Mouse (Mus musculus): ENCODE measurements around the gene Hist1h2an. TPM values are rescaled to one million over a fixed set of nuclear protein-coding genes. Genes with fewer than 3 reads are reported as not detected.
"Not testable (repeated sequence)": the region's sequence is repeated elsewhere in the genome, so short reads cannot be mapped to it uniquely, and the experiment has no call there.

Gene Hist1h2an
- polyA plus RNA-seq, 1 experiment from 2014 or later, result not detected

DNA sequence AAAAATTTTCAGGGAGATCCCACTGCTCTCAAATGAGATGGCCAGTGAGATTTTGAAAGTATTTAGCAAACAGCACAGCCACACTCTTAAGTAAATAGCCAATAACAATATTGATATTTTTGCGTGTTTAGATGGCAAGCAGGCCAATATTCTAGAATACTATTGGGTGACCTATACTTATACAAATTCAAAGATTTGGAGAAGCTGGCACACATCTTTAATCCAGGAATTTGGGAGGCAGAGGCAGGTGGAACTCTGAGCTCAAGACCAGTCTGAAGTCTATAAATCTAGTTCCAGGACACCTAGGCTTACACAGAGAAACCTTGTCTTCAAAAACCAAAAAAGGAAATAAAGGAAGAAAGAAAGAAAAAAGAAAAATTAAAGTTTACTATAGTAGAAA lies 5.4 kb downstream of the Hist1h2an start:
- no peaks in the 10 kb centered on the region for H3K27me3 ChIP-seq (ENCODE audit: control insufficient read depth, insufficient read depth, low read length)
- no peak overlapping the region for H3K4me3 ChIP-seq (ENCODE audit: control insufficient read depth in 1 of 2, insufficient read depth in 1 of 2, low read depth in 1 of 2, low read length in 2 of 2)
- no peak overlapping the region for H3K27ac ChIP-seq (replicated peaks in 1 of 2; ENCODE audit: control insufficient read depth in 1 of 2, insufficient read depth in 1 of 2, low read depth in 2 of 2, low read length in 2 of 2)
- no peaks in the 10 kb centered on the region for H3K36me3 ChIP-seq (ENCODE audit: control insufficient read depth, insufficient read depth, low read length)
- no peak overlapping the region for H3K4me2 ChIP-seq (ENCODE audit: low read length)
- peaks cover 7 to 34% of the 10 kb centered on the region in 2 experiments for H3K4me1 ChIP-seq (ENCODE audit: control insufficient read depth in 2 of 2, insufficient read depth in 2 of 2, low read length in 2 of 2)
- H3K9ac ChIP-seq (ENCODE audit: low read length), result no peak overlapping the region
- no peaks in the 10 kb centered on the region for H3K9me3 ChIP-seq (ENCODE audit: control insufficient read depth, low read length)
- WGBS, result 94% methylated on average over 1 of the region's 1 CpGs
- ATAC-seq (ENCODE audit: insufficient number of reproducible peaks, insufficient read depth, low FRiP score, low read depth), result no peak

DNA sequence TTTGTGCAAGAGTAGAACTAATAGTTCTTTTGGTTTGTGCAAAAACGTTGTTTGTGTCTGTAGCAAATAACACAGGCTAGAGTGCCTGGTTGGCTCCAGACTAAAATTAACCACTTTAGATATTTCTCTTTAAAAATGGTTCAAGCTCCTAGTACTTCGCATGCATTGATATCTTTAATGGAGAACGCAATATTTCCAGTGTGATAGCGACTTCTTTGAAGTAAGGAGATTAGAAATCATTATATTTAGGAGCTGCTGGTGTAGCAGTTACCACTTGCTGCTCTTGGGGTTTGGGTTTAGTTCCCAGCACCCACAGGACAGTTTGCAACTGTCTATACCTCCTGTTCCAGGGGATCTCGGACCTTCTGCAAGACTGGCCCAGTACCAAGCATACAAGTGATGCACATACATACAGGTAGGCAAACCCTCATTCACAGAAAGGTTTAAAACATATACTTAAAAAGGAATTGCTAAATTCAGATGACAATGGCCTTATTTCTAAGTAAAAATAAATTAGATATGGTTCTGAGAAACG lies 5.9 kb downstream of the Hist1h2an start:
- H3K36me3 ChIP-seq (ENCODE audit: control insufficient read depth, insufficient read depth, low read length), result no peaks in the 10 kb centered on the region
- ATAC-seq (ENCODE audit: insufficient number of reproducible peaks, insufficient read depth, low FRiP score, low read depth), result no peak
- H3K27ac ChIP-seq (replicated peaks in 1 of 2; ENCODE audit: control insufficient read depth in 1 of 2, insufficient read depth in 1 of 2, low read depth in 2 of 2, low read length in 2 of 2), result peak overlapping the region in 1 of 2 experiments; percentile 88; a peak in 3 of 4 replicates
- H3K4me1 ChIP-seq (ENCODE audit: control insufficient read depth in 2 of 2, insufficient read depth in 2 of 2, low read length in 2 of 2), result peaks cover 6 to 29% of the 10 kb centered on the region in 2 experiments
- H3K9me3 ChIP-seq (ENCODE audit: control insufficient read depth, low read length), result no peaks in the 10 kb centered on the region
- H3K4me3 ChIP-seq (ENCODE audit: control insufficient read depth in 1 of 2, insufficient read depth in 1 of 2, low read depth in 1 of 2, low read length in 2 of 2), result peak overlapping the region in 1 of 2 experiments; percentile 60; a peak in 2 of 4 replicates
- no peaks in the 10 kb centered on the region for H3K27me3 ChIP-seq (ENCODE audit: control insufficient read depth, insufficient read depth, low read length)
- H3K4me2 ChIP-seq (ENCODE audit: low read length), result peak overlapping the region; percentile 92
- 41% methylated on average over 6 of the region's 6 CpGs for WGBS
- peak overlapping the region; percentile 84 for H3K9ac ChIP-seq (ENCODE audit: low read length)

GRCm38 (mm10) chr13:21779767-21780731 lies 7.0 kb downstream of the Hist1h2an start, which contains the start of gene Hist1h1b:
Hist1h1b (minus strand) TSS chr13:21780625.
- peaks cover 5 to 24% of the 10 kb centered on the region in 2 experiments; a peak in 3 of 4 replicates for H3K4me1 ChIP-seq (ENCODE audit: control insufficient read depth in 2 of 2, insufficient read depth in 2 of 2, low read length in 2 of 2)
- H3K36me3 ChIP-seq (ENCODE audit: control insufficient read depth, insufficient read depth, low read length), result no peaks in the 10 kb centered on the region
- H3K27ac ChIP-seq (replicated peaks in 1 of 2; ENCODE audit: control insufficient read depth in 1 of 2, insufficient read depth in 1 of 2, low read depth in 2 of 2, low read length in 2 of 2), result peak within 1 kb of the TSS; percentile 77 to 88
- WGBS, result 1% methylated on average over 44 of the region's 44 CpGs
- ATAC-seq (ENCODE audit: insufficient number of reproducible peaks, insufficient read depth, low FRiP score, low read depth), result 0 out of 2 replicates have a peak, but pooled peaks have one; percentile 19
- peak within 1 kb of the TSS; percentile 92 for H3K4me2 ChIP-seq (ENCODE audit: low read length)
- H3K9ac ChIP-seq (ENCODE audit: low read length), result peak within 1 kb of the TSS; percentile 84
- H3K27me3 ChIP-seq (ENCODE audit: control insufficient read depth, insufficient read depth, low read length), result no peaks in the 10 kb centered on the region
- H3K9me3 ChIP-seq (ENCODE audit: control insufficient read depth, low read length), result no peaks in the 10 kb centered on the region
- peak within 1 kb of the TSS; percentile 60 to 84 for H3K4me3 ChIP-seq (ENCODE audit: control insufficient read depth in 1 of 2, insufficient read depth in 1 of 2, low read depth in 1 of 2, low read length in 2 of 2)

DNA sequence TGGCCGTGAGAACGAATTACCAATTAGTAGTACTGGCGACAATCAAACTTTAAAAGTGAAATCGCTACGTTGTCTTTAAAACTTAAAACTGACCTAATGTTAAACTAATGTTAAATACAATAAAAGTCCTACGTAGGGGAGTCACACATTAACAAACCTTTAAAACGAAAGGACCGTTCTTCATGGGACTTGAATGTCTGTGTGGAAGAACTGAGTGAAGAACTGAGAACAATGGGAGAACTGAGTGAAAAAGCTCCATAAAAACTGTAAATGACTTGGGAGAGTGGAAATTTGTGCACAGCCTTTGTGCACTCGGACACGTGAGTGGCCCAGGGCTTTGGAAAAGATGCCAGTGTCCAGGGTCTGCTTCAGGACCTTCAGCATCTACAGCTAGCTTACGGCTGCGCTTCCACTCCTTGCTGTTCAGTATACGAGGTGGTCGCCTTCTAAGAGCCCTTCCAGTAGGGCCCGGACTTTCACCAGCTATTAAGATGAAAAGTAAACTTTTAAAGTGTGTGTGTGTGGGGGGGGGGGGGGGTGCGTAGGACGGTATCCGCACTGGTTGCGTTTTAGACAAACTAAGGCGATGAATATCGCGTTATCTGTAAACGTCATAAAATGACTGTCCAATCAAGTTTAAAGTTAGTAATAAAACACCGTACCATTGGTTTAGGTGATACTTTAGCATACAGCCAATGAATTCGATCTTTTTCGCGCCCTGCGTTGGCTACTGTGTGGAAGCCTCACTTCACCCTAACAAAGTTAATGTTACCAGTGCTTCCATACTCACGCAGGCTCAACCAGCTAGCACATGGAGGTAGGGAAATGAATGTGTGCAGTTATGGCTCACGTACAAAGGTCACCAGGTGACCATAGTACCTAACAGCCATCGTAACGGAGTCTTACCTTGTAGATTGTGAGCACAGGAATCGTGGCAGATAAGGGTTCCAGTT lies 7.9 kb downstream of the Hist1h2an start:
- H3K9me3 ChIP-seq (ENCODE audit: control insufficient read depth, low read length), result no peaks in the 10 kb centered on the region
- H3K4me3 ChIP-seq (ENCODE audit: control insufficient read depth in 1 of 2, insufficient read depth in 1 of 2, low read depth in 1 of 2, low read length in 2 of 2), result peak overlapping the region; percentile 60 to 84
- peak overlapping the region; percentile 82 to 88 for H3K27ac ChIP-seq (replicated peaks in 1 of 2; ENCODE audit: control insufficient read depth in 1 of 2, insufficient read depth in 1 of 2, low read depth in 2 of 2, low read length in 2 of 2)
- H3K9ac ChIP-seq (ENCODE audit: low read length), result peak overlapping the region; percentile 84
- H3K27me3 ChIP-seq (ENCODE audit: control insufficient read depth, insufficient read depth, low read length), result no peaks in the 10 kb centered on the region
- peaks cover 5 to 20% of the 10 kb centered on the region in 2 experiments; a peak in 3 of 4 replicates for H3K4me1 ChIP-seq (ENCODE audit: control insufficient read depth in 2 of 2, insufficient read depth in 2 of 2, low read length in 2 of 2)
- 7% methylated on average over 33 of the region's 33 CpGs for WGBS
- no peaks in the 10 kb centered on the region for H3K36me3 ChIP-seq (ENCODE audit: control insufficient read depth, insufficient read depth, low read length)
- peak overlapping the region; percentile 92 for H3K4me2 ChIP-seq (ENCODE audit: low read length)
- ATAC-seq (ENCODE audit: insufficient number of reproducible peaks, insufficient read depth, low FRiP score, low read depth), result peak; percentile 80

DNA sequence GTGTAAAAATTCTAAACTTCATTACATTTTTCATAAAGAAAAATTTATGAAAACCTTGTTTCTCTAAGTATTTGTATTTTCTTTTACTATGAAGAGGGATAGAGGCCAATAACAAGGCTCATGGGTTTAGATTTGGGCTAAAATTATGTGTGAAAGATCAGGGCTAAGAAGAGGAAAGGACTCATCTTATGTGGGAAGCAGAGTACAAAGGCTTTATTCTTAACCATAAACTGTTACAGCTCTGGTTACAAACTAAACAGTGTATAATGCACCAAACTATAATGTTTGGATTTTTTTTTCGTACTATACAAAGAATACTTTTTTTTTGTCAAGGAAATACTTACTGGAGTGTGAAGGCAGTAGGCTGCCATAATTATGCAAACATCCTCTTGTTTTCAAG lies 31.3 kb downstream of the Hist1h2an start:
- H3K4me1 ChIP-seq (ENCODE audit: control insufficient read depth in 2 of 2, insufficient read depth in 2 of 2, low read length in 2 of 2), result peaks cover 0 to 23% of the 10 kb centered on the region in 2 experiments; a peak in 2 of 4 replicates
- H3K9me3 ChIP-seq (ENCODE audit: control insufficient read depth, low read length), result no peaks in the 10 kb centered on the region
- H3K4me3 ChIP-seq (ENCODE audit: control insufficient read depth in 1 of 2, insufficient read depth in 1 of 2, low read depth in 1 of 2, low read length in 2 of 2), result peak overlapping the region in 1 of 2 experiments; percentile 37; a peak in 2 of 4 replicates
- H3K9ac ChIP-seq (ENCODE audit: low read length), result peak overlapping the region; percentile 62
- H3K36me3 ChIP-seq (ENCODE audit: control insufficient read depth, insufficient read depth, low read length), result no peaks in the 10 kb centered on the region
- H3K4me2 ChIP-seq (ENCODE audit: low read length), result peak overlapping the region; percentile 61
- H3K27me3 ChIP-seq (ENCODE audit: control insufficient read depth, insufficient read depth, low read length), result no peaks in the 10 kb centered on the region
- WGBS, result 84% methylated on average over 1 of the region's 1 CpGs
- no peak overlapping the region for H3K27ac ChIP-seq (replicated peaks in 1 of 2; ENCODE audit: control insufficient read depth in 1 of 2, insufficient read depth in 1 of 2, low read depth in 2 of 2, low read length in 2 of 2)
- ATAC-seq (ENCODE audit: insufficient number of reproducible peaks, insufficient read depth, low FRiP score, low read depth), result no peak

- H3K27ac ChIP-seq (replicated peaks in 1 of 2; ENCODE audit: control insufficient read depth in 1 of 2, insufficient read depth in 1 of 2, low read depth in 2 of 2, low read length in 2 of 2), result peak overlapping the region; percentile 88 to 94
- H3K27me3 ChIP-seq (ENCODE audit: control insufficient read depth, insufficient read depth, low read length); H3K36me3 ChIP-seq (ENCODE audit: control insufficient read depth, insufficient read depth, low read length); H3K9me3 ChIP-seq (ENCODE audit: control insufficient read depth, low read length): not testable (repeated sequence)
- H3K4me1 ChIP-seq (ENCODE audit: control insufficient read depth in 2 of 2, insufficient read depth in 2 of 2, low read length in 2 of 2), result peaks cover 1 to 26% of the 10 kb centered on the region in 2 experiments; a peak in 3 of 4 replicates
- H3K4me2 ChIP-seq (ENCODE audit: low read length), result peak overlapping the region; percentile 61
- H3K4me3 ChIP-seq (ENCODE audit: control insufficient read depth in 1 of 2, insufficient read depth in 1 of 2, low read depth in 1 of 2, low read length in 2 of 2), result peak overlapping the region; percentile 37 to 59
- ATAC-seq (ENCODE audit: insufficient number of reproducible peaks, insufficient read depth, low FRiP score, low read depth), result peak; percentile 7; the same call in 1 of the 2 replicates
- H3K9ac ChIP-seq (ENCODE audit: low read length), result peak overlapping the region; percentile 69
- 1% methylated on average over 12 of the region's 26 CpGs for WGBS
These were observed 32.6 kb downstream of the Hist1h2an start for GRCm38 (mm10) chr13:21754294-21755001.

Measured in heart, embryonic 14.5 days (tissue).